Comparison of ENCODE assay signal across 8 mouse cellular contexts in genomic region chr13:103703386-103703785, GRCm38 (mm10).
A peak's percentile ranks its signal among the peaks of the same experiment; 100 is the strongest.
DNase-seq lines count a peak whose midpoint lies in the region; ATAC-seq and TF ChIP-seq lines count a peak whose summit lies in the region.

No protein-coding gene starts in this region.

- no peaks in the 10 kb centered on the region for H3K36me3 ChIP-seq in CH12.LX (replicated peaks in 1 of 2; ENCODE audit: control insufficient read depth in 1 of 2, insufficient read depth in 1 of 2, low read length in 1 of 2)
- H3K36me3 ChIP-seq in forebrain, embryonic 13.5 days (ENCODE audit: poor library complexity, severe bottlenecking), result no peaks in the 10 kb centered on the region
- no peaks in the 10 kb centered on the region for H3K36me3 ChIP-seq in lung, embryonic 14.5 days (ENCODE audit: insufficient read depth)

- H3K79me2 ChIP-seq in CH12.LX (replicated peaks; ENCODE audit: control insufficient read depth, extremely low read depth, insufficient read depth, poor library complexity, severe bottlenecking), result no peaks in the 10 kb centered on the region

- intact Hi-C loops in heart, postnatal 25 days (cut with DNase I), result loop anchor here (1.0 to 5.0 kb wide), 3 partner anchors 77 to 384 kb away; no protein-coding TSS in a partner anchor

- no peak overlapping the region for H3K27ac ChIP-seq in CH12.LX (ENCODE audit: insufficient read depth, low read depth)
- H3K27ac ChIP-seq in forebrain, embryonic 13.5 days, result no peak overlapping the region
- no peak overlapping the region for H3K27ac ChIP-seq in lung, embryonic 14.5 days (ENCODE audit: low read depth)

- H3K4me1 ChIP-seq in CH12.LX (ENCODE audit: control insufficient read depth in 1 of 2, insufficient read depth in 2 of 2), result peaks cover 0 to 7% of the 10 kb centered on the region in 2 experiments; a peak in 2 of 4 replicates
- peaks cover 3% of the 10 kb centered on the region for H3K4me1 ChIP-seq in forebrain, embryonic 13.5 days
- no peaks in the 10 kb centered on the region for H3K4me1 ChIP-seq in lung, embryonic 14.5 days (ENCODE audit: insufficient read depth)

- H3K4me3 ChIP-seq in CH12.LX (replicated peaks in 1 of 3; ENCODE audit: low read depth in 2 of 3, low read length in 2 of 3, poor library complexity in 1 of 3), result no peak overlapping the region
- no peak overlapping the region for H3K4me3 ChIP-seq in forebrain, embryonic 13.5 days
- H3K4me3 ChIP-seq in lung, embryonic 14.5 days (ENCODE audit: low read depth, low read length), result no peak overlapping the region

- no peak for TF ChIP-seq POLR2A in CH12.LX (IDR thresholded peaks at IDR 0.05; ENCODE audit: low read depth, low read length)

- no peaks in the 10 kb centered on the region for H3K27me3 ChIP-seq in CH12.LX (replicated peaks)
- no peaks in the 10 kb centered on the region for H3K27me3 ChIP-seq in forebrain, embryonic 13.5 days
- no peaks in the 10 kb centered on the region for H3K27me3 ChIP-seq in lung, embryonic 14.5 days (ENCODE audit: insufficient read depth, low read length)

- peak; percentile 96 for ATAC-seq in forebrain, embryonic 13.5 days
- ATAC-seq in lung, embryonic 14.5 days (ENCODE audit: insufficient read depth), result peak; percentile 94

- in situ Hi-C loops in CH12.LX (cut with MboI; ENCODE audit: low pct_ligation_motif_present, low pct_unique_long_range_greater_than_20kb, low sequenced_read_pairs), result no loop called here

- TF ChIP-seq EP300 in CH12.LX (IDR thresholded peaks at IDR 0.05; ENCODE audit: low read length), result no peak

- peak; percentile 67 for TF ChIP-seq RAD21 in CH12.LX (IDR thresholded peaks at IDR 0.05; ENCODE audit: low read depth, low read length)

- peak overlapping the region; percentile 30; the same call in 1 of the 2 replicates for H3K4me2 ChIP-seq in CH12.LX (ENCODE audit: insufficient read depth, low read depth, poor library complexity, severe bottlenecking)
- H3K4me2 ChIP-seq in forebrain, embryonic 13.5 days, result no peak overlapping the region
- H3K4me2 ChIP-seq in lung, embryonic 14.5 days, result no peak overlapping the region

- no peak overlapping the region for H3K9ac ChIP-seq in CH12.LX (ENCODE audit: insufficient read depth, low read depth)
- no peak overlapping the region for H3K9ac ChIP-seq in forebrain, embryonic 13.5 days
- H3K9ac ChIP-seq in lung, embryonic 14.5 days, result no peak overlapping the region

- TF ChIP-seq CTCF in CH12.LX (conservative IDR thresholded peaks at IDR 0.05 in 1 of 2, IDR thresholded peaks at IDR 0.05 in 1 of 2; ENCODE audit: low read depth in 2 of 2, low read length in 2 of 2), result peak; percentile 83 to 96
- TF ChIP-seq CTCF in lung, embryonic 14.5 days (IDR thresholded peaks at IDR 0.05; ENCODE audit: low read depth), result peak; percentile 93

- dilution Hi-C loops in CH12.LX (cut with MboI; ENCODE audit: extremely low pct_ligation_motif_present, extremely low pct_unique_long_range_greater_than_20kb, low sequenced_read_pairs), result no loop called here

- 40% methylated on average over 7 of the region's 7 CpGs for WGBS in forebrain, embryonic 13.5 days
- WGBS in lung, embryonic 14.5 days, result 38% methylated on average over 7 of the region's 7 CpGs

- H3K9me3 ChIP-seq in CH12.LX (replicated peaks; ENCODE audit: low read length), result no peaks in the 10 kb centered on the region
- no peaks in the 10 kb centered on the region for H3K9me3 ChIP-seq in forebrain, embryonic 13.5 days (replicated peaks)
- no peaks in the 10 kb centered on the region for H3K9me3 ChIP-seq in lung, embryonic 14.5 days (ENCODE audit: low read depth, low read length)

- peak; percentile 75 for DNase-seq in CH12.LX (ENCODE audit: extremely low read depth)
- DNase-seq in brain, adult 2 months (ENCODE audit: low read depth, low spot score), result peak; percentile 83
- DNase-seq in heart, postnatal 25 days (ENCODE audit: low spot score), result peak; percentile 33
- DNase-seq in layer of hippocampus, adult 18-20 months (ENCODE audit: low spot score in 2 of 2), result peak; percentile 72 to 90
- peak; percentile 96 for DNase-seq in lung, embryonic 14.5 days
- DNase-seq in ovary, postnatal 36 days (ENCODE audit: low spot score), result peak; percentile 76
- peak; percentile 75 for DNase-seq in thymus, postnatal 14 days

TF ChIP-seq in CH12.LX, 34 proteins besides CTCF, POLR2A, EP300 and RAD21:
- TF ChIP-seq JUND (conservative IDR thresholded peaks at IDR 0.05; ENCODE audit: low read depth, low read length) (no peak), SMC3 (IDR thresholded peaks at IDR 0.05; ENCODE audit: low read depth, low read length) (peak; percentile 69)
TF ChIP-seq in CH12.LX: peak in this region for 1.

Comparison
In these comparisons a context has a peak if more than half of its experiments do, and no peak if none do; other contexts are left out.
1. DNase-seq: peak in every context shown above with its lines; median percentile 96 in lung, embryonic 14.5 days; 83 in brain, adult 2 months; 81 in layer of hippocampus, adult 18-20 months; 76 in ovary, postnatal 36 days; 75 in CH12.LX; 75 in thymus, postnatal 14 days; 33 in heart, postnatal 25 days.